Mouse (Mus musculus) bone marrow, adult 2 months (tissue): ENCODE results near the gene Vapb.

ENCODE experiments used
- CTCF ChIP-seq: fragments of 200-500 bp; IDR thresholded peaks from 2 replicates; pipeline ENCODE4 v1.5.1; 2011; ENCODE audit warnings: low read length, control low read depth; ENCODE audit not compliant: control insufficient read depth, insufficient read depth
- POLR2A ChIP-seq: fragments of 200-500 bp; IDR thresholded peaks from 2 replicates; pipeline ENCODE4 v1.6.1; 2011; ENCODE audit warnings: low read depth, mild to moderate bottlenecking, control low read depth, low read length, borderline replicate concordance; ENCODE audit not compliant: control insufficient read depth

- no peak for TF ChIP-seq CTCF
- TF ChIP-seq POLR2A: no peak
Measured at GRCm38 (mm10) chr2:173827228-173827627, 89.9 kb downstream of the Vapb start.
